Mouse (Mus musculus): ENCODE data around the gene Tfec.

The Tfec gene

DNA sequence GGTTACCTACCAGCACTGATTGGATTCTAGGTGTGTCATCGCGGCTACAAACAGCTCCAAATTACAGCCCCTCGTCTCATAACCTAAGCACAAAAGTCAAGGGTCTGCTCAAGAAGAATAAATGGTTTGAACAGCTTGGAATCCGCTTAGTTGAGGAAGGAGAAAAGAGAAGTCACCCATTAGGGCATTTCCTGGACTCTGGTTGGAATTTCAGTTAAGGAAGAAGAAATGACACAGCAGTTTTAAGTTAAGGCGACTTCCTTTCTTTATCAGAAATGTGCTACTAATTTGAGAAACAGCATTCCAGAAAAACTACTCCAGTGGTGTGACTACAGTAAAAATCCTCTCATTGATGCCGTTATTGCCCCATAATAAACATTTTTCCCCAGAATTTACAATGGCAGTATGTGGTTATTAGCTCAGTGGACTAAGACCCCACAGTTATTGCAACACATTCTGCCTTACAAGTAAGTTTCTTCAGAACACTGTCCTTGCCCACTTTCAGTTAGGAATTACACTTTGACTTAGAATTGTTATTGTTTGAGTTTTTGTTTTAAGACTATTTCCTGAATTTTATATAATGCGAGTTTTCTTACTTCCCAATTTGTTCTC lies at the start of gene Tfec:
TSS of gene Tfec (minus strand) at position 191 of the 612 bp plus-strand sequence.
- DNase-seq (ENCODE audit: extremely low read depth, low read depth, low spot score): no peak

GRCm38 (mm10) chr6:16947837-16948236 lies 49.6 kb upstream of the Tfec start:
- no peak for DNase-seq (ENCODE audit: extremely low read depth, low read depth, low spot score)

DNA sequence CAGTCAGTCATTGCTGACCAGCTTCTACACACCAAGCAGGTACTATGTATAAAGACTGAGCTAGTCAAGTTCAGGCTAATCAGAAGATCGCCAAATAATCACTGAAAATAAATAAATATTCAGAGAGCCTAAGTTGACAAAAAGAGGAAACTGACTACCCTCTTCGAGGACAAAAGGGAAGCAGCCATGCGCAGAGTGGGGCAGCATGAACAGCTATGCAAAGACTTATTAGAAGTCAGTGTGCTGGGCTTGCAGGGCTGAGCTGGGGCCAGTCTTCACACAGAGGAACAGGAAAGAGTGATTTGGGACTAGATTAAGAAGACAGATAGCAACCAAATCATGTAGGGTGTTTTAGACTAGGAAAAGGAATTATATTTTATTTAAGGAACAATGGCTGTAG lies 45.3 kb upstream of the Tfec start:
- DNase-seq (ENCODE audit: extremely low read depth, low read depth, low spot score): no peak

GRCm38 (mm10) chr6:16942433-16942832 lies 44.2 kb upstream of the Tfec start:
- no peak for DNase-seq (ENCODE audit: extremely low read depth, low read depth, low spot score)

GRCm38 (mm10) chr6:16931059-16931458 lies 32.8 kb upstream of the Tfec start:
- no peak for DNase-seq (ENCODE audit: extremely low read depth, low read depth, low spot score)

GRCm38 (mm10) chr6:16920111-16920656 lies 21.9 kb upstream of the Tfec start:
- DNase-seq (ENCODE audit: extremely low read depth, low read depth, low spot score): no peak

GRCm38 (mm10) chr6:16891819-16892218 lies 6.4 kb downstream of the Tfec start:
- DNase-seq (ENCODE audit: extremely low read depth, low read depth, low spot score): no peak

DNA sequence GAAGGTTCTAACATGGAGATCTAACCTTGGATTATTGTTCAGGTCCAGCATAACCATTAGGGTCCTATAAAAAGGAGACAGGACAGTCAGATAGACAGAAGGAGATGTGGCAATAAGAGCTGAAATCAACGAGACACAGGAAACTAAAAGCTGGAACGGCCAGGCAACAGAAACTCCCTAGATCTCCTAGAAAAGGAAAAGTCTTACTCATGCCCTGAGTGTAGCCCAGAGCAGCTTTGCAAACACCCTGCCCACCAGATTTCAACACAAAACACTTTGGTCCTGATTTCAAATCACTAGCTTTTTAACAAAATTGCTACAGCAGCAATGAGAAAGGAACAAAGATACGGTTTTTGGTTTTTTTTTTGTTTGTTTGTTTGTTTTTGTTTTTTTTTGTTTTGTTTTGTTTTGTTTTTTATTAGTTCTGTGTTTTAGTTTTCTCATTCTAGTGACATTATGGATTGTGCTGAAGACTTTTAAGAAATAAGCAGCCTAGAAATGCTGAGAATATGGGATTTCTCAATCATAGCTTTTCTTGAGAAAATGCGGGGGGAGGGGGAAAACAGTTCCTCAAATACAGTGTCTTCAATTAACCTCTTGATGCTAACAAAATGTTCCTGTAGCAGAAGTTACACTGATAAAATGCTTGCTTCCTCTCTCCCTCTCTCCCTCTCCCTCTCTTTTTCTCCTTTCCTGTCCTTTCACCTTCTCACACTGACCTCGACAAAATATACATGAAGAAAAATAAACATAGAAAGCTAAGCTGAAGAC lies 14.5 kb downstream of the Tfec start:
- no peak for DNase-seq (ENCODE audit: extremely low read depth, low read depth, low spot score)

DNA sequence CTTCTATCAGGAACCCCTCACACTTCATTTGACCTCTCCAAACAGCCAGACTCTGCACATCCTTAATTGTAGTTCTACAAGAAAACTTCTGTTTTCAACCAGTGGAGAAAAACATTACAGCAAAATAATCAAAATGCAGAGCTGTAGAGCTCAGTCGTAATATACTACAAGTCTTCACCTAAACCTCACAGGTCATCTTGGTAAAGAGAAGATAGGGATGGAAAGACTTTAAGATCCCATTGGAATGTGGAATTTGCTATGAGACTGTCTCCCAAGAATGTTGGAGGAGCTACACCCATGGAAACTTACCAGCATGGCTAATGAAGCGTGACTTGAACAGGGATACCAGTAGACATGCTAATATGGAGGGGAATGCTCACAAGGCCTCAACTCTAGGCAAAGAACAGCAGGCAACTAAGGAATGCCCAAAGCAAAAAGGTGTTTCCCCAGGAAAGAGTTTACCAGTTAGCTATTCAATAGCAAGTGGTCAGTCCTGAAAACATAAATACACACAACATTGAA lies 24.2 kb downstream of the Tfec start:
- no peak for DNase-seq (ENCODE audit: extremely low read depth, low read depth, low spot score)

GRCm38 (mm10) chr6:16870067-16870466 lies 28.2 kb downstream of the Tfec start:
- no peak for DNase-seq (ENCODE audit: extremely low read depth, low read depth, low spot score)

- no peak for DNase-seq (ENCODE audit: extremely low read depth, low read depth, low spot score)
Measured at GRCm38 (mm10) chr6:16868314-16868713, 29.9 kb downstream of the Tfec start.

GRCm38 (mm10) chr6:16862753-16863508 lies 35.3 kb downstream of the Tfec start:
- DNase-seq (ENCODE audit: extremely low read depth, low read depth, low spot score): no peak

- no peak for DNase-seq (ENCODE audit: extremely low read depth, low read depth, low spot score)
Measured at GRCm38 (mm10) chr6:16862050-16862449, 36.2 kb downstream of the Tfec start.

DNA sequence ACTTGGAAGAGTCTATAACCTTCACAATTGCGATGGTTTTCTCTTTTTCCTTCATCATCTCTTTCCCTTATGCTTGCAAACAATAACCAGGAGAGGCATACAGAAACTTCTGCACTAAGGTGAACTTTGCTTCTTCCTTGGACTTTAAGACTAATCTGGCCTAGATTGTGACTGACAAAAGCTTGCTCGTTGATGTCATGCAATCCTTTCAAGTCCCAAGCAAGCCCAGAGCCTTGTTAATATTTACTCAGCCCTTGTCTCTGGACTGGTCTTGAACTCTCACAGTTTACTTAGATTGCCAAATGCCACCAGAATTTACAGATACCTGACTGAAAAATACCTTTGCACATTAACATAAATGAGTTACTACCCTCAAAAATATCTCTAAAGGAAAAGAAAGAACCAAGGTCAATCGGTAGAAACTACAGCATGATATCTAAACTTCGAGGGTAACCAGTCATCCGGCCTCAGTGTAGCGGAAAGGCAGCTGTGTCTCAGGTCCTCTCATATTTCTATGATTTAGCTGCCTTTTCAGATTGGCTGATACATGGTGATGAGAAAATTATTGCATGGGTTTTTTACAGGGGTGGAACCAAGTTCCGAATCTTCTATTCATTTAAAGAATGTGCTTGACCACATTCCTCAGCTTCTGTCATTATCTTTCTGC lies 42.2 kb downstream of the Tfec start:
- no peak for DNase-seq (ENCODE audit: extremely low read depth, low read depth, low spot score)

DNA sequence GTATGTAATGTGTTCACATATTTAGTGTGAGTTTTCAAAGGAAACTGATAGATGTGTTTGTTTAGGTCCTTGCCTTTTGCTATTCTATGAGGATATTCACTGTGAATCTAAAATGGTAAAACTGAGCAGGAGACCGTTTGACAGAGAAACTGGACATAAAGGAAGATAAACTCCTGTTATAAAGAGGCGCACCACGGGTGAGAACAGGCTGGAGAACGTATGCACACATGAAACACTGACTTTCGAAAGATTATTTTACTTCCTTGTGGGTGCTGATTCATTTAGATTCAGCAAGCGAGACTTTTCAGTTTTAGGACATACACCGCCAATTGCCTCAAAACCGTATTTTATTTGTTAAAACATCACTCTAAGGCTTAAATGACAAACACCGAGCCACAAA lies 43.3 kb downstream of the Tfec start:
- DNase-seq (ENCODE audit: extremely low read depth, low read depth, low spot score): no peak

DNA sequence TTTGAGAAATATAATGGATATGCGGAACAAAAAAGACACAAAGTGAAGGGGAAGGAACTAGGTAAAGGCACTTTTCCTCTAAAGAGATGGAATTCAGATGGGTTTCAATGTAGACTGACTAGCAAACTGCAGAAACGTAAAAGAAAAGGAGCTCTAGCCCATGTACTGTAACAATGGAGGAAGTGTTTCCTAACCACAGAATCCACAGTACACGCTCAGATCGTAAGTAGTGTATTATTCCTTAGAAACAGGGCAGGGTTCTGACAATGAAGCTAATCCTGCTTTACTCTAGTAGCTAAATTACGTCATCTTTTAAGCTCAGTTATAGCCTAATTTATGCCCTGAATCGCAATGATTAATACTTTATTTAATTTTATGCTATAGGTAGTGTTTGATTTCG lies 51.7 kb downstream of the Tfec start:
- no peak for DNase-seq (ENCODE audit: extremely low read depth, low read depth, low spot score)

GRCm38 (mm10) chr6:16835631-16836030 lies 62.6 kb downstream of the Tfec start:
- no peak for DNase-seq (ENCODE audit: extremely low read depth, low read depth, low spot score)

DNA sequence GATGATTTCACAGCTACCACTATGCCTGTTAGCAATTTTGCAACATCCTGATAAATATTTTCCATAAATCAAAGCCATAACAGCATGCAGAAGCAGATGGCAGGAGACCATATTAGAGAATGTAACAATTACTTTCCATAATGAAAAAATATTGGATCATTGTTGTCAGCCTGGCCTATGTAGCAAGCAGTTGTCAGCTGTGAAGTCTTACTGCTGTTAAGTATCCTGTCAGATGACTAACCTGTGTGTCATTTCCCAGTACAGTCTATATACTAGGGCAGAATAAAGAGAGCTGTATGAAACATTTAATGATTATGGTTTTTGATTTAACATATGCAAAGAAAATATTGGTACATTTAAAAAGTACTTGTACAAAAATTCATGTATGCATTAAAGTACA lies 69.9 kb downstream of the Tfec start:
- DNase-seq (ENCODE audit: extremely low read depth, low read depth, low spot score): no peak

- DNase-seq (ENCODE audit: extremely low read depth, low read depth, low spot score): no peak
Measured at GRCm38 (mm10) chr6:16821985-16822384, 76.3 kb downstream of the Tfec start.

GRCm38 (mm10) chr6:16806302-16806701 lies 91.9 kb downstream of the Tfec start:
- DNase-seq (ENCODE audit: extremely low read depth, low read depth, low spot score): no peak

DNA sequence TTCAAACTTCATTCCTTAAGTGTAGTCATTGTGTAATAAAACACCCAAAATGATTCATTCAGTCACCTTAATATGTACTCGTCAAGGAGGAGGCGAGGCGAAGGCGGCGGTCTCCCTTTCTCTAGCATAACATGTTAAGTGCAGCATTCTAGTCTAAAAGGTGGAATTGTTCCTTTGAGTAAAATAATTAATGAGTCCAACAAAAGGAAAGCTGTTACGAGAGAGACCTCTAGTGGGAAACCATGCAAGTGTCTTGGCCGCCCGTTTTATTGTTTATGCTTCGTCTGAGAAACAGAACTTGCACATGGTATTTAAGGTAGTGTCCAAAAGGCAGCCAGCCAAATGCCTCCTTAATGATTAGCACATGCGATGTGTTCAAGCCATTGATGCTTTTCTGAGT lies 100.6 kb downstream of the Tfec start:
- no peak for DNase-seq (ENCODE audit: extremely low read depth, low read depth, low spot score)

Data from fat pad, adult 2 months (tissue).